Mouse (Mus musculus) urinary bladder, postnatal 25 days (tissue): ENCODE results near the gene Dlx2.

Source experiments
- DNase-seq: peaks from one replicate; pipeline ENCODE4 v3.0.0; 2022; ENCODE audit warnings: low spot score

Gene Dlx2

GRCm38 (mm10) chr2:71540611-71541417 is 5.7 kb downstream of the Dlx2 start:
- DNase-seq = no peak

- no peak for DNase-seq
Observed at GRCm38 (mm10) chr2:71534242-71535052, 12.1 kb downstream of the Dlx2 start.

DNA sequence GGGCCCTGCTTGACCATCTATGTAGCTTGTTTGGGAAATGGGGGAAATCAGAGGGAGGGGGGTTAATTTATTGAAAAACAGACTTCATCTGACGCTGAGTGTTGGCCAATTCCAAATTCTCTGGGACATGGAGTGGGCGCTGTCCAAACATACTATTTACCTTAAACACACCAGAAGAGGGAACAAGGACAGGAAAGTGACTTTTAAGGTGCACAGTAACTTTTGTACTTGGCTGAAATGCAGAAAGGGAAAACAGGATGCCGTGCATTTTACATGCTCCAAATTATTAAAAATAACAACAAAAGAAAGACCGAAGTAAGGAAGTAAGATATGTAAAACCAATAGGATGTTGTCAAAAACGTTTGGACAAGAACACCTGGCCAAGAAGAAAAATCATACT is 13.5 kb downstream of the Dlx2 start:
- no peak for DNase-seq

- DNase-seq = no peak
Observed at GRCm38 (mm10) chr2:71531990-71532970, 14.3 kb downstream of the Dlx2 start.

DNA sequence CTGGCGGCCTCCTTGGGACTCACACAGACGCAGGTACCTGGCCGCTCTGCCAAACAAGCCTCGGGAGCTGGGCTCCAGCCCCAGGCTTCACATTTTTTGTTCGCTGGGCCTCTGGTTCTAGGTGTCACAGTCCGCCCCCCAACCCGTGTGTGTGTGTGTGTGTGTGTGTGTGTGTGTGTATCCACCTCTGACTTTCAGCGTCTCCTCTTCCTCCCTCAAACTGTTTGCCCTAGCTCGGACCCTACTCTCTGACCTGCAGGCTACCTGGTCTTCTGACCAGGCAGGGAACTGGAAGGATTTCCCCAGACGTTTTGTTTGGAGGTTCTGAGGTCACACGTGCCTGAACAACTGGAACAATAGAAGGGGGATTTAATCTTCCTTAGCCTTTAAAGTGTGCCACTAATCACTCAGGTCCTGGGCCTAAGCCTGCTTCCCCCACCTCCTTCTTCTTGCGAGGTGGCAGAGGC is 15.4 kb downstream of the Dlx2 start:
- no peak for DNase-seq

- no peak for DNase-seq
Observed at GRCm38 (mm10) chr2:71530391-71531123, 16.0 kb downstream of the Dlx2 start.

DNA sequence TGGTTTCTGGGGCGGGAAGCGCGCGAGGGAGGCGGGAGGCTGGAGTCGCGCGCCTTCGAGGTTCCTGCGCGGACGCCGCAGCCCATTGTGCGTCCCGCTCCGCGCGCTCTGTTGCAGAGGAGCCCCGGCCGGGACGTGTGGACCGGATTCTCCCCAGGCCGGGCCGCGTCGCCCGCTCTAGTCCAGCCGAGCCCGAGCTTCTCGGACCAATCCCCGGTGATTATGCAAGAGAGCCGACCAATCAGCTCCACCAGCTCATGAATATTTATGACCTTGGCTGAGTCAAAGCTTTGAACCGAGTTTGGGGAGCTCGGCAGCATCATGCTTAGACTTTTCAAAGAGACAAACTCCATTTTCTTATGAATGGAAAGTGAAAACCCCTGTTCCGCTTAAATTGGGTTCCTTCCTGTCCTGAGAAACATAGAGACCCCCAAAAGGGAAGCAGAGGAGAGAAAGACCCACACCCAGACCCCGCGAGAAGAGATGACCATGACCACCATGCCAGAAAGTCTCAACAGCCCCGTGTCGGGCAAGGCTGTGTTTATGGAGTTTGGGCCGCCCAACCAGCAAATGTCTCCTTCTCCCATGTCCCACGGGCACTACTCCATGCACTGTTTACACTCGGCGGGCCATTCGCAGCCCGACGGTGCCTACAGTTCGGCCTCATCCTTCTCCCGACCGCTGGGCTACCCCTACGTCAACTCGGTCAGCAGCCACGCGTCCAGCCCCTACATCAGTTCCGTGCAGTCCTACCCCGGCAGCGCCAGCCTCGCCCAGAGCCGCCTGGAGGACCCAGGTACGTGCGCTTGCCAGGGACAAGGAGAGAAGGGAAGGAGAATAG is 16.8 kb downstream of the Dlx2 start:
- peak; percentile 63 for DNase-seq

- no peak for DNase-seq
Observed at GRCm38 (mm10) chr2:71528714-71529510, 17.6 kb downstream of the Dlx2 start.

GRCm38 (mm10) chr2:71528014-71528713 is 18.4 kb downstream of the Dlx2 start, which contains the start of gene Dlx1:
TSS of gene Dlx1 (plus strand) at chr2:71528113.
- DNase-seq = no peak

GRCm38 (mm10) chr2:71527323-71528013 is 19.1 kb downstream of the Dlx2 start:
- DNase-seq = no peak

GRCm38 (mm10) chr2:71526595-71527322 is 19.8 kb downstream of the Dlx2 start:
- no peak for DNase-seq

DNA sequence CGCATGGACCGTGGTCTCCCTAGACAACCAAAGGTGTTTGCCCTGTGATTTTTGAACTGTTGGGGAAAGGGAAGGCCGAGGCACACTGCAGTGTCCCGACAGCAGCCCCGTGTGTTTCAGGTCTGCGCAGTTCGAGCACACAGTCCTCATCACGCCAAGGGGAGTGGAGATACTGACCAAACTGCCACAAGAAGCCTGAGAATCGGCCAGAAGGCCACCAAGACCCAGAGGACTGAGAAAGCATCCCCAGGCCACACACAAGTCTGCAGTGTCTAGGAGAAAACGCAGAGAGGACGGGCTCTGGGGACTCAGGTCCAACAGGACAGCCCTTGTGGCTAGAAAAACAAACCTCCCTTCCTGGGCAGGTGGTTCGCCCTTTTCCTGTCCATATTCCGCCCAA is 21.8 kb downstream of the Dlx2 start:
- no peak for DNase-seq

GRCm38 (mm10) chr2:71523431-71523830 is 23.1 kb downstream of the Dlx2 start:
- DNase-seq = no peak

GRCm38 (mm10) chr2:71522871-71523270 is 23.7 kb downstream of the Dlx2 start:
- no peak for DNase-seq

DNA sequence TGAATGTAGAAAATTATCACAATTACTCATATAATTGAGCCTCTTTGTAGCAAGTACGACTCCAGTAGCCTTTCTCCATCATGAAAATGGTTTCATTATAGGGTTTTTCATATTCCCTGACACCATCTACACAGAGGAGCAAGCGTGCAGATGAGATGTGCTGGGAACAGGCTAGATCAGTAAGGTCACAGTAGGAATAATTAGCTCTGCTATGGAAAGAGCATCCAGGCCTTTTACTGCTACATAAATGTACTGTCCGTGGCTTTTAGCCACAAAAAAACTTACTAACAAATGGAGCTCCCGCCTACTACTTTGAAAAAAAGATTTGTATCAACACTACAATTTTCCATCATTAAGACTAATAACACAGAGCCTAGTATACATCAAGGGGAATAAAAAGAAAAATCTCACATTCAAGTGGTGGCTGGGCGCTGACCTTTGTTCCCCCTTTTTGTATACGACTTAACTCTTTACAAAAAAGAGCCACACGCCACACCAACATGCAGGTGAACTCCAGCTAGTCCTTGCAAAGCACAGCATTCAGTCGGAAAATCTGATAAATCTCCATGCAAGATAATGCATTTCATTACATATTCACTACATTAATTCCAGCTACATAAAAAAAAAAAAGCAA is 29.0 kb downstream of the Dlx2 start:
- DNase-seq = no peak

GRCm38 (mm10) chr2:71516995-71517394 is 29.6 kb downstream of the Dlx2 start:
- no peak for DNase-seq

DNA sequence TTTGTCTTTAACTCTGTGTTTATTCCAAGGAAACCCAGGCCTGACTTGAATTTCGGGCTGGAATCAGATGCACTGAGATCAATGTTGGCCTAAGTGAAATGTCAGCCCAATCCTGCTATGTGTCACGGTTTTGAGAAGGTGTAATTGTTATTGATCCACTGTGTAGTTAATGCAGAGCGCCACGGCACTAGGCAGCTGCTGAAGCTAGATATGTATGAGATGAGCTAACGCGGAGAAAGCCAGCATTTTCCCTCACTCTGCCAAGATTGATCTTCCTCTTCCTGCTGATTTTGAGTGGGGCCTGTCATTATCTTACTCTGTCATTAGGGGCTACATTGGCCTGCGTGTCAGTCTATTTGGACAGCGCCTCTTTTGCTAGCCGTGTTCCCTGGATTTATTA is 34.2 kb downstream of the Dlx2 start:
- no peak for DNase-seq
